ENCODE assay signal across 30 mouse cellular contexts in the genomic region with DNA sequence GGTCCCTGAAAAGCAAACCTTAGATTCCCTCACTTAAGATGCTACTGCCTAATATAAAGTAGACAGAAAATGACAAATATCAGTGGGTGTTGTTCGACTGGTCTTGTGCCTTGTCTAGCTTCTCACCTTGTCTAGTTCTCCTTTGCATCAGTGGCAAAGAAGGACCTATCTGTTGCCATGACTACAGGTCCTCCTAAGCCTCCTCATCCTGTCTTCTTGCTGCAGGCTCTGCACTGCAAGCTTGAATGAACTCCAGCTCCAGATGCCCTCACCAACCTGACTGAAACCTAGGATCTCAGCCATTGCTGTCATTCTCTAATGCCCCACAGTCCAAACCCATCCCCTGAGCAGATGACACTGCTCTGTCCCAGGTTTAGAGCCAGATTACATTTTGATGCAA. TPM values are rescaled to one million over a fixed set of nuclear protein-coding genes. Genes with fewer than 3 reads are reported as not detected.
DNase-seq lines count a peak whose midpoint lies in the region; ATAC-seq and TF ChIP-seq lines count a peak whose summit lies in the region.
"Had no signal": no experiment of that assay in that cellular context is flagged by ENCODE, and none has a peak within 500 bp of the region (broad histone marks: within the 10 kb centered on the region; RNA-seq: fewer than 3 reads in every experiment).

No protein-coding gene starts in this region.

- no peak overlapping the region for H3K4me2 ChIP-seq in hindbrain, postnatal 0 days (ENCODE audit: low read depth, low read length)
- H3K4me2 ChIP-seq: embryonic facial prominence, embryonic 13.5 days; embryonic facial prominence, embryonic 15.5 days; forebrain, embryonic 12.5 days had no signal

- H3K27ac ChIP-seq in hindbrain, postnatal 0 days = peak overlapping the region; percentile 26; the same call in 1 of the 2 replicates
- no peak overlapping the region for H3K27ac ChIP-seq in hindbrain, embryonic 10.5 days
- H3K27ac ChIP-seq in testis, adult 2 months (ENCODE audit: control insufficient read depth, insufficient read depth, low read depth, low read length) = no peak overlapping the region
- H3K27ac ChIP-seq: embryonic facial prominence, embryonic 13.5 days; embryonic facial prominence, embryonic 15.5 days; forebrain, embryonic 10.5 days; forebrain, embryonic 12.5 days had no signal

- TF ChIP-seq CTCF in hindbrain, postnatal 0 days (IDR thresholded peaks at IDR 0.05; ENCODE audit: low read depth) = no peak
- no peak for TF ChIP-seq CTCF in testis, adult 2 months (IDR thresholded peaks at IDR 0.05; ENCODE audit: control insufficient read depth, insufficient read depth, insufficient replicate concordance, low read depth, low read length)

- H3K27me3 ChIP-seq in hindbrain, postnatal 0 days (ENCODE audit: insufficient read depth, low read length) = no peaks in the 10 kb centered on the region
- H3K27me3 ChIP-seq in hindbrain, embryonic 10.5 days (ENCODE audit: insufficient read depth, poor library complexity, severe bottlenecking) = no peaks in the 10 kb centered on the region
- H3K27me3 ChIP-seq in testis, adult 2 months (ENCODE audit: control insufficient read depth, insufficient read depth, low read length) = no peaks in the 10 kb centered on the region
- H3K27me3 ChIP-seq: CH12.LX; embryonic facial prominence, embryonic 13.5 days; embryonic facial prominence, embryonic 15.5 days; Patski had no signal

- H3K4me1 ChIP-seq in hindbrain, postnatal 0 days (ENCODE audit: insufficient read depth, low read length) = 0 out of 2 replicates have a peak, but pooled peaks cover 4% of the 10 kb centered on the region
- H3K4me1 ChIP-seq in hindbrain, embryonic 10.5 days (replicated peaks) = no peaks in the 10 kb centered on the region
- no peaks in the 10 kb centered on the region for H3K4me1 ChIP-seq in testis, adult 2 months (ENCODE audit: control insufficient read depth, insufficient read depth, low read length)
- H3K4me1 ChIP-seq: embryonic facial prominence, embryonic 13.5 days; embryonic facial prominence, embryonic 15.5 days; forebrain, embryonic 10.5 days; forebrain, embryonic 12.5 days had no signal

- H3K9ac ChIP-seq in hindbrain, postnatal 0 days (replicated peaks; ENCODE audit: low read length) = no peak overlapping the region
- H3K9ac ChIP-seq: embryonic facial prominence, embryonic 13.5 days; embryonic facial prominence, embryonic 15.5 days; forebrain, embryonic 12.5 days had no signal

- 68% methylated on average over 1 of the region's 1 CpGs for WGBS in hindbrain, postnatal 0 days
- WGBS in hindbrain, embryonic 10.5 days = 73% methylated on average over 1 of the region's 1 CpGs

- TF ChIP-seq POLR2A in testis, adult 2 months (IDR thresholded peaks at IDR 0.05; ENCODE audit: control insufficient read depth, low read depth, low read length) = no peak

- ATAC-seq in frontal cortex, adult (ENCODE audit: low TSS enrichment) = peak; percentile 47
- ATAC-seq in hindbrain, postnatal 0 days = peak; percentile 70
- ATAC-seq: activated CD4-positive, CD25-positive, alpha-beta regulatory T cell, adult 4 months; CD4-positive, CD25-positive, alpha-beta regulatory T cell, adult 4 months; forebrain, embryonic 14.5 days; forebrain, embryonic 16.5 days; Patski had no signal

- no peak overlapping the region for H3K4me3 ChIP-seq in hindbrain, postnatal 0 days (ENCODE audit: low read length)
- no peak overlapping the region for H3K4me3 ChIP-seq in hindbrain, embryonic 10.5 days
- peak overlapping the region; percentile 72 for H3K4me3 ChIP-seq in testis, adult 2 months (ENCODE audit: control insufficient read depth, low read depth, low read length)
- H3K4me3 ChIP-seq: embryonic facial prominence, embryonic 13.5 days; embryonic facial prominence, embryonic 15.5 days; erythroblast, embryonic 14.5 days; forebrain, embryonic 10.5 days; forebrain, embryonic 12.5 days had no signal

- no peaks in the 10 kb centered on the region for H3K9me3 ChIP-seq in hindbrain, postnatal 0 days (ENCODE audit: low read length)
- H3K9me3 ChIP-seq in hindbrain, embryonic 10.5 days = no peaks in the 10 kb centered on the region
- H3K9me3 ChIP-seq: embryonic facial prominence, embryonic 13.5 days; embryonic facial prominence, embryonic 15.5 days; forebrain, embryonic 10.5 days; forebrain, embryonic 12.5 days; G1E had no signal

- DNase-seq in frontal cortex, postnatal 10 days (ENCODE audit: low spot score in 2 of 2) = no peak
- DNase-seq in hindbrain, postnatal 0 days (ENCODE audit: low spot score) = no peak
- no peak for DNase-seq in hindbrain, embryonic 10.5 days (ENCODE audit: low spot score)
- no peak for DNase-seq in testis, postnatal 10 days (ENCODE audit: low spot score)
- DNase-seq: adrenal gland, adult 8-10 months; adrenal gland, postnatal 14 days; adrenal gland, postnatal 36 days; B cell, adult 2 months; cerebellum, adult 11 months; cerebellum, adult 18-20 months; cerebellum, adult 8-10 months; cerebellum, adult 9-11 months; cerebellum, postnatal 14 days; cerebellum, postnatal 36 days; embryo, embryonic 11 days had no signal

- H3K36me3 ChIP-seq in hindbrain, postnatal 0 days (ENCODE audit: insufficient read depth, low read length) = no peaks in the 10 kb centered on the region
- H3K36me3 ChIP-seq in hindbrain, embryonic 10.5 days = no peaks in the 10 kb centered on the region
- H3K36me3 ChIP-seq in testis, adult 2 months (ENCODE audit: control insufficient read depth, insufficient read depth, low read length) = no peaks in the 10 kb centered on the region
- H3K36me3 ChIP-seq: embryonic facial prominence, embryonic 13.5 days; embryonic facial prominence, embryonic 15.5 days; forebrain, embryonic 10.5 days; forebrain, embryonic 12.5 days; G1E had no signal

RNA-seq across cellular contexts. Expression of gene Rgs16, which starts 22.2 kb away (rescaled TPM):
- total RNA-seq in hindbrain, postnatal 0 days (2014; rRNA removed) = 3.8 and 4.3 TPM in 2 replicates
- 5.7 and 6.7 TPM in 2 replicates for polyA plus RNA-seq in hindbrain, postnatal 0 days (2015; fragmentation: Nextera tagmentation; extraction: Ambion mirVana)
- 18.9 and 21.1 TPM in 2 replicates for polyA plus RNA-seq in hindbrain, embryonic 10.5 days (2016; fragmentation: Nextera tagmentation; extraction: Ambion mirVana)
- 0.89 and 1.1 TPM in 2 replicates for polyA plus RNA-seq in testis, adult 2 months (2012; rRNA removed)
- total RNA-seq: common myeloid progenitor, adult 5-6 weeks; G1E had no signal
- polyA plus RNA-seq: erythroblast, embryonic 14.5 days; G1E had no signal

RNA-seq across cellular contexts. Expression of gene Rnasel, which starts 31.2 kb away (rescaled TPM):
- total RNA-seq in hindbrain, postnatal 0 days (2014; rRNA removed) = 21.6 and 23.3 TPM in 2 replicates
- polyA plus RNA-seq in hindbrain, postnatal 0 days (2015; fragmentation: Nextera tagmentation; extraction: Ambion mirVana) = 16.8 and 17.1 TPM in 2 replicates
- polyA plus RNA-seq in hindbrain, embryonic 10.5 days (2016; fragmentation: Nextera tagmentation; extraction: Ambion mirVana) = 12.6 and 23.7 TPM in 2 replicates
- 1.7 and 1.8 TPM in 2 replicates for polyA plus RNA-seq in testis, adult 2 months (2012; rRNA removed)
